Mouse (Mus musculus) bone marrow, adult 2 months (tissue): ENCODE data around the gene Sec61a2.

Source experiments
- CTCF ChIP-seq: fragments of 200-500 bp; IDR thresholded peaks from 2 replicates; pipeline ENCODE4 v1.5.1; 2011; ENCODE audit warnings: low read length, control low read depth; ENCODE audit not compliant: control insufficient read depth, insufficient read depth
- POLR2A ChIP-seq: fragments of 200-500 bp; IDR thresholded peaks from 2 replicates; pipeline ENCODE4 v1.6.1; 2011; ENCODE audit warnings: low read depth, mild to moderate bottlenecking, control low read depth, low read length, borderline replicate concordance; ENCODE audit not compliant: control insufficient read depth

GRCm38 (mm10) chr2:5942416-5943032 is 47.3 kb upstream of the Sec61a2 start, which contains the start of gene Dhtkd1:
- TF ChIP-seq CTCF (no peak), POLR2A (no peak)
